Mouse (Mus musculus) cerebellum, adult 2 months (tissue): Measurements from ENCODE around the gene Hfe.
"Not testable (repeated sequence)": the region's sequence is repeated elsewhere in the genome, so short reads cannot be mapped to it uniquely, and the experiment has no call there.

Experiments
- CTCF ChIP-seq: fragments of 200-500 bp; IDR thresholded peaks from 2 replicates; pipeline ENCODE4 v1.5.1; 2011; ENCODE audit warnings: low read depth, mild to moderate bottlenecking, control low read depth, low read length, moderate library complexity, borderline replicate concordance; ENCODE audit not compliant: insufficient read depth
- POLR2A ChIP-seq: fragments of 200-500 bp; IDR thresholded peaks from 2 replicates; pipeline ENCODE4 v1.6.1; 2011; ENCODE audit warnings: low read length, control low read depth, borderline replicate concordance; ENCODE audit not compliant: insufficient read depth

GRCm38 (mm10) chr13:23746201-23747080 is 35.8 kb upstream of the Hfe start, which contains the start of gene Hist1h2bb:
- TF ChIP-seq POLR2A = peak; percentile 38; the same call in 1 of the 2 replicates
- not testable (repeated sequence) for TF ChIP-seq CTCF
